Mouse (Mus musculus) G1E (cell line): Measurements from ENCODE around the gene Kbtbd6.

Experiments used
- CTCF ChIP-seq: IDR thresholded peaks from 2 replicates; pipeline ENCODE4 v1.5.1; 2012; ENCODE audit warnings: low read depth, low read length, inconsistent platforms, mixed read lengths
- GATA1 ChIP-seq: IDR thresholded peaks from 2 replicates; pipeline ENCODE4 v1.6.1; 2012; ENCODE audit warnings: borderline replicate concordance, low read length, inconsistent platforms, mixed read lengths
- POLR2AphosphoS5 ChIP-seq: IDR thresholded peaks from 2 replicates; pipeline ENCODE4 v1.6.1; 2012; ENCODE audit warnings: low read depth, low read length, inconsistent platforms; ENCODE audit not compliant: insufficient replicate concordance
- TAL1 ChIP-seq: conservative IDR thresholded peaks from 2 replicates; pipeline ENCODE4 v1.6.1; 2012; ENCODE audit warnings: low read depth, low read length, inconsistent platforms, mixed read lengths

- TF ChIP-seq CTCF: no peak
- no peak for TF ChIP-seq POLR2AphosphoS5
- TF ChIP-seq TAL1: no peak
- no peak for TF ChIP-seq GATA1
Measured at GRCm38 (mm10) chr14:79413121-79413520, 38.5 kb upstream of the Kbtbd6 start.
